Mouse (Mus musculus) spleen, embryonic (tissue): Measurements from ENCODE around the gene Csnk1g2.

Source experiments
- CTCF ChIA-PET: fragments of 350-600 bp; sonication (Branson Sonifier 250); formaldehyde crosslinking; loops from one replicate; lab custom pipeline; 2022; lab: Charles Lee

Gene Csnk1g2

DNA sequence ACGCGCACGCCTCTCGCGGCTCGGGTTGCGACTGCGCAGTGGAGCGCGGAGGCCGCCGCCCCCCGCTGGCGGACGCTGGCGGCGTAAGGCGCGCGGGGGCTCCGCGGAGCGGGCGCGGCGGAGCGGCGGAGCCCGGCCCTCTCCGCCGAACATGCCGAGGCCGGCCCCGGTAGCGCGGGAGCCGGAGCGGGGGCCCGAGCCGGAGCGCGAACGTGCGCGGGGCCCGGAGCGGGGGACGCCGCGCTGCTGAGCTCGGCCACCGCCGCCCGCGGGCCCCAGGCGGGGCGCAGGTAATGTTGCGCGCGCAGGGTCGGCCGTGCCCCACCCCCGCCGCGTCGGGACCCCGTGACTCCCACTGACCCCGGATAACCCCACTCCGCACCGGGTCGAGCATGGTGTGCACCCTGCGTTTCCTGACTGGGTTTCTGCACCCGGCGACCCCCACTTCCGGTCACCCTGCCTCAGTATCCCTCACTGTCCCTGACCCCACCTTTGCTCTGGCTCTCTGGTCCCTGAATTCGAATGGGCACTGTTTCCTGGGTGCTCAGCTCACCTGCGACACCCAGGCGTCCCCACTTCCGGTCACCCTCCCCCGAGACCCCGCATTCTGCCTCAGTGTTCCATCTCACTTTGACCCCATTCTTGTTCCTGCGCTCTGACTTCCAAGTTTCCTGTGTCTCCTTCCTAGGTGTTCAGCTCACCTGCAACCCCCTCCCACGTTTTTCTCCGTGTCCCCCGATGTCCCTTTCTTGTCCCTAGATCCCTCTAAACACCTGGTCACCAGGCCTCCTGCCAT is at the start of gene Csnk1g2:
Gene Csnk1g2, plus strand, starts transcription at position 178 of the 796 bp plus-strand sequence.
- CTCF ChIA-PET = interaction anchor here (0.9 to 3.5 kb wide), 2 partner anchors 11 to 57 kb away, joined by 3 to 12 read pairs; no protein-coding TSS in a partner anchor

DNA sequence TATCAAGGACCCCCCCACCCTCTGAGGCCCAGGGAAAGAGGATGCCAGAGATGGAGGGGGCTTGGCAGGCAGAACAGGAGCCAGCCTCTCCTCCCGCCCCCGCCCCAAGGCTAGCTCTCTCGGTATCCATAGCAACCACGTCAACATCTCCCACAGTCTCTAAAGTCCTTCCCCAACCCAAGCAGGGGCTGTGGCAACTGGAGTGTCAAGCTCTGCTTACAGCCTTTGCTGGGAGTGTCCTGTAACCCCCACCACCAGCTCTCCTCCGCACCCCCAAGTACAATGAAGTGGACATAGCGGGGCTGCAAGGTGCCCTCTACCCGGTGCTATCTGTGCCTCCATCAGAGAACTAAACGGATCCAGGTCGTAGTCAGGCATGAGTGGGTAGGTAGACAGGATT is 48.7 kb upstream of the Csnk1g2 start:
- CTCF ChIA-PET = no interaction called here

DNA sequence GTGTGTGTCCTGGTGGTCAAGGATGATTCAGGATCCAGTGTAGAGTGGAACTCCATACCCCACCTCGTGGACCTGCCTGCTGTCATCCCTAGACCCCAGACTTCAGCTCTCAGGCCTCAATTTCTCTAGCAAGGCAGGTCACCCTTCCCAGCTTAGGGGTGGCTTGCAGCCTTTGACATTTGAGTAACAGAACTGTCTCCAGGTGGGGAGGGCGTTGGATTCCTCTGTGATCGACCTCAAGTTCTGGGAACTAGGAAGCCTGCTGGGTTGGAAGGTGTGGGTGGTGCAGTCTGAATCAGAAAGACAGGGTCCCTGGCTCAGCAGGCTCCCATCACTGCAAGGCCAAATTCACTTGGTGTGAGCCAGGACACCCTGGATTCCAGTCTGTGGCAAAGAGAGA is 47.7 kb upstream of the Csnk1g2 start:
- CTCF ChIA-PET = interaction anchor here (1.1 kb wide), 1 partner anchor 9 kb away, joined by 4 read pairs; no protein-coding TSS in a partner anchor

DNA sequence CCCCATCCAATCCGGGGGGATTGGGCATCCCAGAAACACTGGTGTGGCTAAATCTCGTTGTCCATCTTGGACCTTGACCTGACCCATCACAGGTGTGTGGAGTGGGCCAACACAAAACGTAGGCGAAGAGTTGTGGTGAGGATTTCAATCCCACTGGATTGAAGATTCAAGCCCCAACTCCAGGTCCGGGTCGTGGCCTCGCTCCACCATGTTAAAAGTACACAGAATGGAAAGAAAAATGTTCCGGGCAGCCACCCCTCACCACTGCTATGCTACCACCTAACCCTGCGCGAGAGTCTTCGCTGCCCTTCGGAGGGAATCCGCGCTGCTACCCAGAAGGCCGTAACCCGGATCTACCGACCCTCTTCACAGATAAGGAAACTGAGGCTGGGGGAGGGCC is 46.7 kb upstream of the Csnk1g2 start:
- CTCF ChIA-PET = interaction anchor here (0.7 kb wide), 1 partner anchor 124 kb away, joined by 3 read pairs; no protein-coding TSS in a partner anchor

DNA sequence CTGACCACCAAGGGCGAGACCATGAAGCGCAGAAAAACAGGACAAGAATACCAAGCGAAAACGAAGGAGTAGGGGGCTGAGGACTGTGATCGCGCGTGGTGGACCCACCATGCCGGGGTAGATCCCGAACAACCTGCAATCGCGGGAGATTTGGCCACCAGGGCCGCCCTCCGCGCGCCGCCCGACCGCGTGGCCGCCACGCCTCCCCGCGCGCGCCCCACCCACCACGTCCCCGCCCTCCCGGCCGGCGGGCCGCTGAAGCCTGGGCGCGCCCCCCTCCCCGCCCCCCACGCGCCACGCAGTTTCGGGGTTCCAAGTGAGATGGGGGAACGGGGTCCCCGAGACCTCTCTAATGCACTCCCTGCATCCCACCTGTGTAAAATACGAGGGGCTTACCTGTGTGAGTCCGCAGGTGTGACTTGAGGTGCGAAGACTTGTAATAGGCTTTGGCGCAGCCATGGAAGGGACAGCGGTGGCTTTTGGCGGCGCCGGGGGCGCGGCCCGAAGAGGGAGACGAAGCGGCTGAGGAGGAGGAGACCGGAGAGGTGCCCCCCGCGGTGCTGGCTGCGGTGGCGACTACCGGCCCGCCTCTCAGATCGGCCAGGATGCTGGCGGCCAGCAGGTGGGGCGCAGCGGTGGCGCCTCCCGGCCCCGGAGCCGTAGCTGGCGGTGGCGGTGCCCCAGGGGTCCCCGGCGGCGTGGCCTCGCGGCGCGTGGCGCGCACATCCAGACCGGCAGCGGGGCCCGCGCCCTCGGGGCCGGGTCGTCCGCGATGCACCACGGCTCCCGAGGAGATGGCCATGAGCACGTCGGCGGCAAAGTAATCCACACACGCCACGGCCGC is 46.1 kb upstream of the Csnk1g2 start:
- CTCF ChIA-PET = no interaction called here

DNA sequence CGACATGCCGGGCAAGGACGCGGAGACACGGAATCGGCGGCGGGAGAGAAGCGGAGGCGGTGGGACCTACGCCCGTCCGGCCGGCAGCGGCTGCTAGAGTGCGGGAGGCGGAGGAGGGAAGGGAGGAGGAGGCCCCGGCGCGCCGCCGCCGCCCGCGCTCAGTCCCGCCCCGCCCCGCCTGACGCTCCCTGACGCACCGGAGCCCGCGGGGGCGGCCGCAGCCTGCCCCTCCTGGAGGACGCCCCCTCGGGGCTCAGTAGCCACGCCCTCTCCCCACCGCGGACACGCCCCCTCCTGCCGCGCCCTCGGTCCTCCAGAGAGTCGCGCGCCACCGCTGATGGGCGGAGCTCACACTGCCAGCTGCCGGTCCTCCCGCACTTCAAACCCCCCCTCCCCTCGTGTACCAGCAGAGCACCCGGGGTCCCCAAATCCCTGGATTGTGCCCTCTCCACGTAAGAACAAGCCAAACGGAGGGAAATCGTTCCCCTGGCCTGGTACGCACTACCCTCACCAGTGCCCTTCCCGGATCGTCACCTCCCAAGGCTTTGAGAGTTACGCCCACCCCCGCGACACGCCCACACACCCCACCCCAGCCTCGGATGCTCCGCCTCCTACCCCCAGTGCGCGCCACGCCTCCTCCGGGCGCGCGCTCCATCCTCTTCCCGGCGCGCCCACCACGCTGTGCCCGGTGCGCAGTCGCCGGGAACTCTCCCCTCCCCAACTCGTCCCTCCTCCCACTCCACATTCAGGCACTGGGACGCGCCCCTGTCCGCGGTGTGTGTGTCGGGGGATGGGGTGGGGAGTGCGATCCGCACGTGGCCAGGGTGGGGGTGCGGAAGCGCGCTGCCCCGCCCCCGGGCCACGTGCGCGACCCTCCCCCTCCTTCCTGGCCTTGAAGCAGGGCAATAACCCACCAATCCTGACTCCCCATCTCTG is 45.2 kb upstream of the Csnk1g2 start, which contains the start of gene Klf16:
Gene Klf16, minus strand, starts transcription at position 127 of the 936 bp plus-strand sequence.
- CTCF ChIA-PET = interaction anchor here (0.6 to 0.9 kb wide), 2 partner anchors 16 to 124 kb away, joined by 3 read pairs; partner anchors contain the start of gene Rexo1

DNA sequence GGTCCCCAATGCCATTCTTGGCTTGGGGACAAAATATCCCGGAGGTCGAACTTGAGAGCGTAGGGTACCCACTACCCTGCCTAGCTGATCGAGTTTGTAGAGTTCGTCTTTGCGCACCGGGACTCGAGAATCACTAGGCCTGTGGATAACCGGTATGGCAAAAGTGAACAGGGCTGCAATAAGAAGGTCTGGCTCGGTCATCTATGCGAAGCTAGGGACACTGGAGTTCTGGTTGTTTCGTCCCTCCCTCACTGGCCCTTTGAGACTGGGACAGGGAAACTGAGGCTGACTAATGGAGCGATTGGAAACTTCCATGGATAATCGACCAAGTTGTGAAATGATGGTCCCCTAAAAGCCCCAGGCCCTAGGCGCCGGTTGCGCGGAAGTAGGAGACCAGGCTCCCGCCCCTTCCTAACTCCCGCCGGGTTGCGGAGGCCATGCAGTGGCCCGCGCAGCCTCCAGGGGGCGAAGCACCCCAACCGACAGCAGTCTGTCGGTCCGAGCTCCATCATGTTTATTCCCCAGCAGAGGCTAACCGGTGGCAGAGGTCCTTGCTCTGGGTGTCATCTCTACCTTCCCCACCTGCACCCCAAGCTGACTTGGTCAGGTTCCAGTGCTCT is 44.4 kb upstream of the Csnk1g2 start:
- CTCF ChIA-PET = interaction anchor here (0.6 to 1.6 kb wide), 6 partner anchors 12 to 150 kb away, joined by 3 read pairs; partner anchors contain the start of gene Rexo1

DNA sequence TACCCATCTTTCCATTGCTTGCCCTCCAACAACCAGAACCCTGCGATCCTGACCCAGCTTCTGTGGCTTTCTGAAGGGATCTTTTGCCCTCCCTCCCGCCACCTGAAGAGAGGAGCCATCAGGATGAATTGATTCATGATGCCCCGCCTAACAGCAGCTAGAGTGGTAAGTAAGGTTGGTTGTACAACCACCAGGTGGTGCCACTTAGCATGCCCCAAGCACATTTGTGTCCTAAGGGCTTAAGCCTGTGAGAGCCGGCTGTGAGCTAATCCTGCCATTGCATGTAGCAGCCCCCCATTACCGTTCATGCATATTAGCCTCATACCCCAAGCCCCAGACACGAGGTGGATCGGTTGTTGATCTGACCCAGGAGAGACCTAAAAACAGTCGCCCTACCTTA is 43.7 kb upstream of the Csnk1g2 start:
- CTCF ChIA-PET = interaction anchor here (0.6 to 1.6 kb wide), 4 partner anchors 12 to 151 kb away, joined by 3 read pairs; no protein-coding TSS in a partner anchor

DNA sequence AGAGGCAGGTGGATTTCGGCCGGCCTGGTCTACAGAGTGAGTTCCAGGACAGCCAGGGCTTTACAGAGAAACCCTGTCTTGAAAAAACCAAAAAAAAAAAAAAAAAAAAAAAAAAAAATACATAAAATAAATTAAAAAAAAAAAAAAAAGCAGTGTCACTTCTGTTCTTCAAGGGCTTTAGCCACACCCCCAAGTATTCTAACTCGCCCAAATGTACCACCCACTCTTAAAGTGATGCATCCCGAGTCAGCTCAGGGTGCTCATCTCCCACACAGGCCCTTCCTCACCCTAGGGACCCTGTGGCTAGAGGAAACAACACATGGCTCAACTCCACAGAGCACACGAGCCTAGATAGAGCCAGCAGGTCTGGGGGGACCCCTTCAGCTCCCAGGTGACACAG is 39.6 kb upstream of the Csnk1g2 start:
- CTCF ChIA-PET = no interaction called here

DNA sequence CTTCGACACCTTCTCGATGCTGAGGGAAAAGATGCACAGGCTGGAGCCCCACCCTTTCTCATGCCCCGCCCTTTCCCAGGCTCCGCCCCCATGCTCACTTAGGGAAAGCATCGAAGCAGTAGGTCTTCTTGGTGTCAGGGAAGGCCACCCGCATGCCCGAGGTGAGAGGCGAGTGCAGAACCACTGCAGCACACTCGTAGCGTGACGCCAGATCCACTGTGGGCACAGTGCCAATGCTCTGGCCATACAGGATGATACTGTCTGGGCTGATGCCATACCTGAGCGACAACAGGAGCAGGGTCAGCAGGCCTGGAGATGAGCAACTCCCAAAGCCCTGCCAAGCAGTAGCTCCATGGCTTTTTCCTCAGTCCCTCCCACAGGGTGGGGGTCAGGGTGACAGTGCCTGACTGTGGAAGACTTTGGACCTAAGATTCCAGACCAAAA is 38.6 kb upstream of the Csnk1g2 start:
- CTCF ChIA-PET = interaction anchor here (0.6 to 0.9 kb wide), 2 partner anchors 87 to 151 kb away, joined by 3 to 18 read pairs; no protein-coding TSS in a partner anchor

DNA sequence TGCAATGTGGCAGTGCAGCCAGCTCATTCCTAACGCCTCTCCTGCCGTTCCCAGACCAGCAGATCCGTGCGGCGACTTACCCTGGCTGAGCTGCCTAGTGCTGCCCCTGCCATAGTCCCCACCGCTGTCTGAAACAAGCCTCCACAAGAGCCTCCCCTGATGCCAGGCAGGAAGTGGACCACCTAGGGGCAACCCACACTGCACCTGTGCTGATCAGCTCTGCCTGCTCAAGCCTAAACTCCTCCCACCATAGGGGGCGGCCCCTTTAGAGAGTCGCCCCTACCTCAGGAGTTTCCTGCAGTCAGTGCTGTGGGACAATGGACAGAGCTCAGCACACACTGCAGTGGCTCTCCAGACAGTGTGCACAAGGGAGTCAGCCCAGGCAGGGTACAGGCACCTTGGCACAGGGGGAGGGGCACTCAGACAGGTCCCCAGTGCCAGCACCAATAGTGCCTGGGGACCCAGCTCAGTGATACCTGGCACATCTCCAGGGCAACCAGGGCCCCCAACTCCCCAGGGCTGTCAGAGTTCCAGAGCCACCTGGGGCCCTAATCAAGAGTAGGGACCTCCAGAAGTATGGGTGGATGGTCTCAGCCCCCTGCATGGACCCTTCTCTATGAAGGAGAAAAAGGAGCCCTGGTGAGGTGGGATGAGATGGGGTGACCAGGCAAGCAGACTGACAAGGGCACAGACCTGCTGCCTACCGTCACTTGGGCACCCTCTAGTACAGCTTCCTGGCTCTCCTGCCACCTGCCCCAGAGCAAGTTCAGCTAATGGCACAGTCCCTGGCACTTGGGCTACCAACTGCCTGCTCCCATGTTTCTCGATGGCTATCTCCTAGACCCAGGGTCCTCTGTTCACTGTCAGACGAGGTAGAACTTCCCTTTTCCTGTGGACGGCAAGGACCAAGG is 37.7 kb upstream of the Csnk1g2 start:
- CTCF ChIA-PET = interaction anchor here (0.5 to 0.9 kb wide), 3 partner anchors 33 to 150 kb away, joined by 3 to 18 read pairs (median 4); no protein-coding TSS in a partner anchor

DNA sequence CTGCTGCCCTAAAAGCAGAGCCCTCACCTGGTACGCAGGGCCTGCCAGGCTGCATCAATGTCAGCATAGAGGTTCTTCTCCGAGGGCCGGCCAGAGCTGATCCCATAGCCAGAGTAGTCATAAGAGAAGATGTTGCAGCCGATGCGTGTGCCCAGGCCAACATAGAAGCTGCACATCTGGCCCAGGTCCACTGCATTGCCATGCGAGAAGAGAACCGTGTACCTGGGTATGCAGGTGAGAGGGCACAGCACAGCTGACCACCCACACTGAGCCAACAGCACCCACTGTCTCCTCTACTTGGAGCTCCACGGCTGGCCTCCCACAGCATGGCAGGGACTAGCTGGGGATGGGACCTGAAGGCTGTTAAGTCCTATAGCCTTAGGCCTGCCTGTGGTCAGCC is 37.1 kb upstream of the Csnk1g2 start:
- CTCF ChIA-PET = interaction anchor here (0.5 kb wide), 1 partner anchor 33 kb away, joined by 4 read pairs; no protein-coding TSS in a partner anchor

DNA sequence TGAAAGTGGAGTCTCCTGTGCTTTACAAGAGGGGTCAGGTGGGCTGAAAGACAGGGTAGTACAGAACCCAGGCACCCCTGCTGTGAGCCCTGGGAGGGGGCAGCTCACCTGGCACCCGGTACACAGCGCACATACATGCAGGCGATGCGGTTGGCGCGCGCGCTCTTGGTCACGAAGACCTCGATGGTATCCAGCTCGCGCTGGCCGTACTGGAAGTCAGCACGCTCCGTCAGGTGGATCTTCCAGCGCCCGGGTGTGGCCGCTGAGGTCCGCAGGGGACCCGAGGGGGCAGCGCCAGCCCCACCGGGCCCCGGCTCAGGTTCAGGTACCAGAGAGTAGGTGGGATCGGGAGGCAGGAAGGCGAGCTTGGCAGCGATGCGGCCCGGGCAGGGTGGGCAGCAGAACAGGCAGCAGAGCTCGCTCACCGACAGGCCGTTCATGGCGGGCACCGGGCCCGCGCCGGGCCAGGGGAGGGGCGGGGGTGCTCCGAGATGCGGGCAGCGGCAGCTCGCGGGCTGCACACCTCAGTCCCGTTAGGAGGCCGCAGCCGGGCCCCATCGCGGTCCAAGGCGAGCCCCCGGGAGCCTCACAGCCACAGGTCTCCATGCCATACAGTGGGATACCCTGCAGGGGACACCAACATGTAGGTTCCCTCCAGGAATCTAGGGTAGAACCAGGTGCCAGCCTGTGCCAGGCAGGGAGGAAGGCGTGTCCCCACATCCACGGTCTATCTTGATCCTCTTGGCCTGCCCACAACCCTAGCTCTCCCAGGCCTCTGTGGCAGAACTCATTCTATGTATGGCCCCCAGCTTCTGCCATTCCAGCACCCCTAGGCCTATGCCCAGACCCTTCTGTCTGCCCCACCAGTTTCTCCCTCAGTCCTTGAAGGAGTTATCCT is 36.0 kb upstream of the Csnk1g2 start:
- CTCF ChIA-PET = interaction anchor here (0.6 kb wide), 1 partner anchor 56 kb away, joined by 3 read pairs; no protein-coding TSS in a partner anchor

DNA sequence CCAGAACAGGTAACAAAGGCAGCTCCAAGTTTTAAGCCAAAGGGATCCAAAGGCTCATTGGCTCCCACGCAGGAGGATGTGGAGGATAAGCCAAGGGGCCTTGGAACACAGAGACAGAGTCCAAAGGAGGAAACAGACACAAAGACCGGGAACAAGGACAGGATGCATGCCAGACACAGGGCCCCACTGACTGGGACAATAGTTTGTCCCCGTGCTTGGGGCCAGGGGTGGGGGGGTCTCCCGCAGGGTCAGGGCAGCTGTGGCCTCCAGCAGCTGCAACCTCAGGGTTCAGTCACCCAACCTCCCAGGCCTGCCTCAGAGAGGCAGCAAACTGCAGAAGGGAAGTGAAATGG is 35.4 kb upstream of the Csnk1g2 start:
- CTCF ChIA-PET = no interaction called here

DNA sequence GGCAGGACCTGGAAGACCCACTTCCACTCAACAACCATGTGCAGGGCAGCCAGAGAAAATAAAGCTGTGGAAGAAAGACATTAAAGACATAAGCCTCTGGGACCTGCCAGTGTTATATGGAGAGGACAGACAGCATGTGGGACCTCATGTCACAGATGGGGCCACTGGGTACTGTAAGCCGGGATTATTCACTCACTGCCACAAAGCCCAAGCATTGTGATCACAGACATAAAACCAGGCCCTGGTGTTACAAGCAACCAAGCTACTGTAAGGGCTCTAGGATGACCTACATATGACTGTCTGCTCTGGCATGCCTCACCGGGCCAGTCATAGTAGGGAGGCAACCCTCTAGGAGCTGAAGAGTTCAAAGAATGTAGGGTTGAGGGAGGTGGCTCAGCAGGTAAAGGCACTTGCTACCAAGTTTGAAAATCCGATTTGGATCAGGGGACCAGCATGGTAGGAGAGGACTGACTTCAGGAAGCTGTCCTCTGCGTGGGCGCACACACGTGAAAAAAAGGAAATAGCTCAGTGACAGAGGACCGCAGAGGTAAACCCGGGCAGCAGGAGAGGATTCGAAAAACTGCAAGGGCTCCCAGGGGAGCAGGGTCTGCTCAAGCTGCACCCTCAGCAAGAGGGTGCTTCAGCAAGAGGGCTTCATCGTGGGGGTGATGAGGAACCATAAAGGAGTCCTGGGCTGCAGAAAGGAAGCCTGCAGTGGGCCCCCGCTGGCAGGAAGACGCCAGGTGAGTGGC is 33.3 kb upstream of the Csnk1g2 start:
- CTCF ChIA-PET = interaction anchor here (0.6 kb wide), 1 partner anchor 22 kb away, joined by 3 read pairs; no protein-coding TSS in a partner anchor

DNA sequence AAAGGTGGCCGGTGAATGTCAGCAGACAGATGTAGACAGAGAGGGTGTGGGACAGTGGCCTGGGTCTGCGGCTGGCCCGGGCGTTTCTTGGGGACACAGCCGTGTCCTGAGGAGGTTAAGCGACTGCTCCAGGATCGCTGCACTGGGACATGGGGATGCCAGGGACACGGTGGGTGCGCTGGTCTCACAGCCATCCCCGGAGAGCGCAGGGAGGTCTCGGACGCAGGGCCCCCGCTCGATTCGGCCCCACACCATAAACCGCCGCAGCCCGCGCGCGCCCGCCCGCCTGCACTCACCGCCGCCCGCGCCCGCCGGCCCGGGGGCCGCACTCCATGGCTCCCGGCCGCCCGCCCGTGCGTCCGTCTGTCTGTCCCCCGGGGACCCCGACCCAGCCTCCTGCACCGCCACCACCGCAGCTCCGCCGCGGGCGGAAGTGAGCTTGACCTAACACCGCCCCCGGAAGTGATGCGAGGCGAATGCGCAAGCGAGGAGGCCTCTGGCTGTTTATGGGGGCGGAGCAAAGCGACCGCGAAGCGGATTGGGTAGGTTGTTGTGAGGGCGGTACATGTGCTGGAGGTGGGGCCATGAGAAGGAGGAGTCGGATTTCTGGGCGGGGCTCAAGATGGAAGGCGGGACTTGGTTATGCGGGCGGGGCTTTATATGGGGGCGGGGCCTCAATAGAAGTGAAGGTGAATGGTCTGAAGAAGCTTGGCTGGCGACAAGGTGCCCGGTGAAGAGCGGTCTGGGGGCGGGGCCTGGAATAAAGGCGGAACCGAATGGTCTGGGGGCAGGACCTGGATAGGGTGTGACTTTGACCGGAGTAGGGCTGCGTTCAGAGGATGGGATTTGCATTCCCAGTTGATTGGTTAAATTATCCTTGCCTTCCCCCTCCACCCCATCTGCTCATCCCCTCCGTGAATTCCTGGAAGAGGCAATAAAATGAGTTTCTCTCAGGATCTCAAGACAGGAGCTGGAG is 32.5 kb upstream of the Csnk1g2 start, which contains the start of gene Abhd17a:
Gene Abhd17a, minus strand, starts transcription at position 463 of the 976 bp plus-strand sequence.
- CTCF ChIA-PET = interaction anchor here (0.6 kb wide), 1 partner anchor 23 kb away, joined by 3 read pairs; no protein-coding TSS in a partner anchor
